Mouse (Mus musculus): ENCODE measurements around the gene Pde7b.

DNA sequence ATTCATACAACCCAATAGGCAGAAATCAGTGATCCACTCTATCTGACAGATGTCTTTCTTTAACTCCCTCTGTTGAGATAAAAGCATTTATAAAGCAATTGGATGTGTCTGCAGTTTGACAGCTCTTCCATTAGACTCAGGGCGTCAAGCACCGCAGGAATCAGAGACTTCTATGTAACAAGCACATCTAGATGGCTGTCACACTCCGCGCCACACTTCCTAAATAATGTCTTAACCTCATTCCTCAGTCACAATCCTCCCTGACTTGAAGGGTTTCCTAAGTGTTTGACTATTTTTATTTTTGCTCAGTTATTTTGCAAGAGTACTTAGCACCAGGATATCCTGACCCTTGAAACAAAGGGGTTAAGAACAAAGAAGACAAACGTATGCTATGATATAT is 174.7 kb downstream of the Pde7b start:
- no peak for TF ChIP-seq CTCF (IDR thresholded peaks at IDR 0.05)
- TF ChIP-seq EP300 (IDR thresholded peaks at IDR 0.05; ENCODE audit: insufficient read depth, low read depth, low read length): no peak
- TF ChIP-seq POLR2A (IDR thresholded peaks at IDR 0.05; ENCODE audit: insufficient read depth, low read depth, low read length): no peak
